Mouse (Mus musculus): ENCODE data around the gene Tmem143.

DNA sequence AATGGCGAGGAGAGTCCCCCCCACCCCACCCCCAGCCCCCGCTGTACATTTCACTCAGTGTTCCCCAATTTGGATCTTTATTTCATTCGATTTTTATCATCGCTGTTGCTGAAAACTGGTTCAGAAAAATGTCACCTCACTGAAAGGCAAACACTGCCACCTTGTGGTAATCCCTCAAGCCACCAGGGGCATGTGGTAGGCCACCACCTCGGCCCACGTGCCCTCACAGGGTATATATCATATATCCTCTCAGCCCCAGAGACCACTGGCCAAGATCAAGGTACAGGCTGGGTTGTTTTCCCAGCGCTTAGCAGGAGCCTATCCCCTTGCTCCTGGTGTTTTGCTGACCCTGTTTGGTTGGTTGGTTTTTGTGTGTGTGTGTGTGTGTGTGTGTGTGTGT lies 38.4 kb downstream of the Tmem143 start:
- peak; percentile 39 for TF ChIP-seq CTCF (IDR thresholded peaks at IDR 0.05; ENCODE audit: control insufficient read depth, insufficient read depth, insufficient read length)
- TF ChIP-seq MYOD1 (IDR thresholded peaks at IDR 0.05; ENCODE audit: control insufficient read depth, insufficient read length, low read depth), result no peak
- no peak for TF ChIP-seq CEBPB (IDR thresholded peaks at IDR 0.05; ENCODE audit: low read depth)
- TF ChIP-seq FOSL1 (IDR thresholded peaks at IDR 0.05; ENCODE audit: insufficient read depth, low read length, poor library complexity, severe bottlenecking), result no peak
- no peak for TF ChIP-seq MAX (IDR thresholded peaks at IDR 0.05)
- no peak for TF ChIP-seq USF1 (IDR thresholded peaks at IDR 0.05; ENCODE audit: low read depth)
